Mouse (Mus musculus): ENCODE results near the gene Chil4.
A peak's percentile ranks its signal among the peaks of the same experiment; 100 is the strongest.
"Not testable (repeated sequence)": the region's sequence is repeated elsewhere in the genome, so short reads cannot be mapped to it uniquely, and the experiment has no call there.

Chil4 gene

DNA sequence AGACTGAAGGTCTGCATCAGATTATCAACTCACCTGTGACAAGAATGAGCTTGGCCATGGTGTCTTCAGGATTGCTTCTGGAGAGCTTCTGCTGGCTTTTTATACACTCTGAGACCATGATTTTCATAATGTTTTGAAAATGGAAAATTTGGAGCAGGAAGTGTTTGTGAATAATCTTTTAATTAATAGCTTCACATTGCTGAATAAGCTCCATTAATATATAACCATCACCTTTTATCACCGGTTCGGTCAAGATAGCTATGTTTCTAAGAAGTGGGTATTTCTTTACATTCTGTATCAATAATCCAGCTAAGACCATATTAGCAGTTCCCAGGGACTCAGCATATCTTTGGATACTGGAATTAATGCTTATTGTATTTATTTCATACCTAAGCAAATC is at the start of gene Chil4:
Gene Chil4 (minus strand): TSS at position 101 of the 400 bp plus-strand sequence.
- DNase-seq: no peak

GRCm38 (mm10) chr3:106265854-106266253 is 46.5 kb upstream of the Chil4 start:
- DNase-seq: no peak

- no peak for DNase-seq
Measured at GRCm38 (mm10) chr3:106264854-106265253, 45.5 kb upstream of the Chil4 start.

- DNase-seq: not testable (repeated sequence)
Measured at GRCm38 (mm10) chr3:106257076-106257475, 37.8 kb upstream of the Chil4 start.

DNA sequence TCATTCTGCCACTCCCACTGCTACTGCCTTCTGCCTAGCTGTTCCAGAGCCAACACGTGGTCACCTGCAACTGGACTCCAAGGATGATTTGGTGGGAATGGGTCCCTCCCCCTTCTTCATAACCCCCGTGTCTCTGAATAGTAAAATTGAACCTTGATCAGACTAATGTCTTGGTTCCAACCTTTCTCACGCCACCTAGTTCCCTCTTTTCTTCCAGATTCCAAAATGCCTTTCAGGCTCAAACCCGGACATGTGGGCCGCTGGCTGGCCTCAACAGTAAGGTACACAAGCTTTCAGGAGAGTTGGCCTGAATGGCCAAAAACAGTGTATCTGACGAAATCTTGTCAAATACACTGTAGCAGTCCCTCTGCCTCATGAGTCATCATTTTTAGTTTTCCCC is 33.4 kb upstream of the Chil4 start:
- no peak for DNase-seq

DNA sequence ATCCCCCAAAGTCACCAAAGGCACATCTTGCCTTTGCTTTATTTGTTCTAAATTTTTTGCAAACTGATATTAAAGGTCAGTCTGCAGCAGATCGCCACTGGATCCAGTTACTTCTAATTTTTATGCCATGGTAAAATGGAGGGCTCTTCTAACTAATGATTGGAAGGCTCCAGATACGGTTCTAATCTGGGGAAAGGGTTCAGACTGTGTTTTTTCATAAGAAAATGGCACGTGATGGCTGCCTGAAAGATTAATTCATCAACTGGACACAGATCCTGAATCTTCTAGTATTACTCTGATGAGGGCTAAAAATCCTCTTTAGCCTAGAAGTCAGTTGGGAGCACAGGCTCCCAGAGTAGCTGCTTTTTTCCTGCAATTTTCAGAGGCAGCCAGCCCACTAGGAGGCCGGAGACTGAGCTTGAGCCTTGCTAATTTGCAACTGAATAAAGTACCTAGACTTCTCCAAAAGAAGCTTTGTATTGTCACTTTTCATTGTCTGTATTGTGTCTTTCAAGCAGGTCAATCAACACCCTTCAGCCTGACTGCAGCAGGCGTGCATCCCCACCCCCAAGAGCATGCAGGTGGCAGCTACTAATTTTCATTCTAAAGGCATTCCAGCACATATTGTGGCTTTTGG is 31.6 kb upstream of the Chil4 start:
- not testable (repeated sequence) for DNase-seq

GRCm38 (mm10) chr3:106247369-106247768 is 28.1 kb upstream of the Chil4 start:
- not testable (repeated sequence) for DNase-seq

DNA sequence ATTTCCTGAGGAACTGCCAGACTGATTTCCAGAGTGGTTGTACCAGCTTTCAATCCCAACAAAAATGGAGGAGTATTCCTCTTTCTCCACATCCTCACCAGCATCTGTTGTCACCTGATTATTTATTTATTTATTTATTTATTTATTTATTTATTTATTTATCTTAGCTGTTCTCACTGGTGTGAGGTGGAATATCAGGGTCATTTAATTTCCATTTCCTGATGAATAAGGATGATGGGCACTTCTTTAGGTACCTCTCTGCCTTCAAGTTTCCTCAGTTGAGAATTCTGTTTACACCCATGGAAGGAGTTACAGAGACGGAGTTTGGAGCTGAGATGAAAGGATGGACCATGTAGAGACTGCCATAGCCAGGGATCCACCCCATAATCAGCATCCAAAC is 20.9 kb upstream of the Chil4 start:
- not testable (repeated sequence) for DNase-seq

DNA sequence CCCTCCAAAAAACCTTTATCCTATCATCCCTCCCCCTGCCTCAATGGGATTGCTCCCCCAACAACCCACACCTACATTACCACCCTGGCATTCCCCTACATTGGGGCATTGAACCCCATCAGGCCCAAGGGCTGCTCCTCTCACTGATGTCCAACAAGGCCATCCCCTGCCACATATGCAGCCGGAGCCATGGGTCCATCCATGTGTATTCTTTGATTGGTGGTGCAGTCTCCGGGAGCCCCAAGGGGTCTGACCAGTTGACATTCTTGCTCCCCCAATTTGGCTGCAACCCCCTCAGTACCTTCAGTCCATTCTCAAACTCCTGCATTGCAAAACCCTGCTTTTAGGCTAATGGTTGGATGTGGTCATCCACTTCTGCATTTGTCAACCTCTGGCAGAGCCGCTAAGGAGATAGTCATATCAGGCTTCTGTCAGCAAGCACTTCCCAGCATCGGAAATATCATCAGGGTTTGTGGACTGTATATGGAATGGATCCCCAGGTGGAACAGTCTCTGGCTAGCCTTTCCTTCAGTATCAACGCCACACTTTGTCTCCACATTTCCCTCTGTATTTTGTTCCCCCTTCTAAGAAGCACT is 20.0 kb upstream of the Chil4 start:
- no peak for DNase-seq

GRCm38 (mm10) chr3:106223391-106223790 is 4.1 kb upstream of the Chil4 start:
- peak; percentile 42 for DNase-seq

GRCm38 (mm10) chr3:106221625-106222265 is 2.4 kb upstream of the Chil4 start:
- no peak for DNase-seq

- not testable (repeated sequence) for DNase-seq
Measured at GRCm38 (mm10) chr3:106218284-106218954, 888 bp downstream of the Chil4 start.

DNA sequence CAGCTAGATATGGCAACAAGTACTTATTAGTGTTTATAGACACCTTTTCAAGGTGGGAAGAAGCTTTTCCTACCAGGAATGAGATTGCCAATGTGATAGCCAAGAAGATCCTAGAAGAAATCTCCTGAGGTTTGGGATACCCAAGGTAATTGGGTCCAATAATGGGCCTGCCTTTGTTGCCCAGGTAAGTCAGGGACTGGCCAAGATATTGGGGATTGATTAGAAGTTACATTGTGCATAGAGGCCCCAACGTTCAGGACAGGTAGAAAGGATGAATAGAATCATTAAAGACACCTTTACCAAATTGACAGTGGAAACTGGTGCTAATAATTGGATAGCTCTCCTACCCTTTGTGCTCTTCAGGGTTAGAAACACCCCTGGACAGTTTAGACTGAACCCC is 21.3 kb downstream of the Chil4 start:
- DNase-seq: not testable (repeated sequence)

- DNase-seq: not testable (repeated sequence)
Measured at GRCm38 (mm10) chr3:106197246-106197645, 22.1 kb downstream of the Chil4 start.

GRCm38 (mm10) chr3:106196276-106196675 is 23.0 kb downstream of the Chil4 start:
- no peak for DNase-seq

- no peak for DNase-seq
Measured at GRCm38 (mm10) chr3:106195486-106195885, 23.8 kb downstream of the Chil4 start.

- DNase-seq: no peak
Measured at GRCm38 (mm10) chr3:106187991-106188390, 31.3 kb downstream of the Chil4 start.

DNA sequence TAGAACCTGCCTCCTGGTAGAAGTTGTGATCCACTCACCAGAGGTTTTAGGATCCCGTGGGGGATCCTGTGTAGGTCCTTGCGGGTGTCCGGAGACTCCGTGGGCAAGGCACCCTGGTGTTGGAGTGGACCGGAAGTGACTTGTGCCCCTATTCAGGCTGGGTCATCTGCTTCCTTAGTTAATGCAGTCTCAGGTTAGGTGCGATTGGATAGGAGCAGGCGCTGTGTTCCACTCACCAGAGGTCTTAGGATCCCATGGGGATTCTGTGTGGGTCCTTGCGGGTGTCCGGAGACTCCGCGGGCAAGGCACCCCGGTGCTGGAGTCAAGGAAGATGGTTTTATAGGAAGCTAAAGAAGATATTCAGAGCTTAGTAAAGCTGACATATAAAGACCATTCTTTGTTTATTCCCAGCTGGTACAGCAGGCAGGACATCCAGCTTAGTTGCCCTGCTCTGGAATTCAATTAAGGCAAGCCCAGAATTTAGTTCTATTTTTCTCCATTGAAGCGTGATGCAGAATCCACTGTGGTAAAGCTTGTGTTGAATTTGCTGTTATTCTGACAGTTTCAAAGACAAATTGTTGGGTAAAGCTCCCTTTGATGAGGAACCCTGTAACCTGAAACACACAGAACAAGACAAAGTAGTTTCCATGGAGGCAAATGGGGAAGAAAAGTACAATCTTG is 41.7 kb downstream of the Chil4 start:
- no peak for DNase-seq

DNA sequence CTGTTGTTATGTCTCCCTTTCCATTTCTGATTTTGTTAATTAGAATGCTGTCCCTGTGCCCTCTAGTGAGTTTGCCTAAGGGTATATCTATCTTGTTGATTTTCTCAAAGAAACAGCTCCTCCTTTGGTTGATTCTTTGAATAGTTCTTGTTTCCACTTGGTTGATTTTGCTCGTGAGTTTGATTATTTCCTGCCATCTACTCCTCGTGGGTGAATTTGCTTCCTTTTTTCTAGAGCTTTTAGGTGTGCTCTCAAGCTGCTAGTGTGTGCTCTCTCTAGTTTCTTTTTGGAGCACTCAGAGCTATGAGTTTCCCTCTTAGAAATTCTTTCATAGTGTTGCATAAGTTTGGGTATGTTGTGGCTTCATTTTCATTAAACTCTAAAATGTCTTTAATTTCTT is 44.3 kb downstream of the Chil4 start:
- not testable (repeated sequence) for DNase-seq

DNA sequence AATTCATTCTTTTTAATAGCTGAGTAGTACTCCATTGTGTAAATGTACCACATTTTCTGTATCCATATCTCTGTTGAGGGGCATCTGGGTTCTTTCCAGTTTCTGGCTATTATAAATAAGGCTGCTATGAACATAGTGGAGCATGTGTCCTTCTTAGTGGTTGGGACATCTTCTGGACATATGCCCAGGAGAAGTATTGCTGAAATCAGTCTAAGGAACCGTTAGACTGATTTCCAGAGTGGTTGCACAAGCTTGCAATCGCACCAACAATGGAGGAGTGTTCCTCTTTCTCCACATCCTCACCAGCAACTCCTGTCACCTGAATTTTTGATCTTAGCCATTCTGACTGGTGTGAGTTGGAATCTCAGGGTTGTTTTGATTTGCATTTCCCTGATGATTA is 46.8 kb downstream of the Chil4 start:
- not testable (repeated sequence) for DNase-seq

DNA sequence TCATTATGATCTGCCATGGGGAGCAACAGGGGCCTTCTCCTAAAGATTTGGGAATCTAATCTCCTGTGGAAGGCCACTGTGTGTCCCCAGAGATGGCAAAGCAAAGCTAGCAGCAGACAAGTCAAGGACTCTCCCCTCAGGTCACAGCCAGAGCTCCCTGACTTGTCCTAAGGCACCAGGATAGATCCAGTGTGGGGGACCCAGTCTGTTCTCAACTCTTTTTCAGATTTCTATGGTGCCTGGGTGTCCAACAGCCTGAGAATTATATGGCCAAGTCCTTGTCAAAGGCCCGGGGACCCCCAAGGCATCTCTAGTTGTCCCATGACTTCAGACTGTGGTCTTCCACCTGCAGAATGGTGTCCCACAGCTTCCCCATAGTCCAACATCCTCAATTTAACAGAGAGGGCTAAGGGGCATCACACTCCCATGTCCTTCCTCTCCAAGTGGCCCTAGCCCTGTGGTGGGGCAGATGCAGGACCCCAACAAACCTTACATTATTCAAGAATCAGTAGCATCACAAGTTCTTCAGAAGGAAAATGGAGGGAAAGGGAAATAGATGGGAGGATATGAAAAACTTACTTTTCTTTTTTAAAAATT is 48.1 kb downstream of the Chil4 start:
- no peak for DNase-seq

DNA sequence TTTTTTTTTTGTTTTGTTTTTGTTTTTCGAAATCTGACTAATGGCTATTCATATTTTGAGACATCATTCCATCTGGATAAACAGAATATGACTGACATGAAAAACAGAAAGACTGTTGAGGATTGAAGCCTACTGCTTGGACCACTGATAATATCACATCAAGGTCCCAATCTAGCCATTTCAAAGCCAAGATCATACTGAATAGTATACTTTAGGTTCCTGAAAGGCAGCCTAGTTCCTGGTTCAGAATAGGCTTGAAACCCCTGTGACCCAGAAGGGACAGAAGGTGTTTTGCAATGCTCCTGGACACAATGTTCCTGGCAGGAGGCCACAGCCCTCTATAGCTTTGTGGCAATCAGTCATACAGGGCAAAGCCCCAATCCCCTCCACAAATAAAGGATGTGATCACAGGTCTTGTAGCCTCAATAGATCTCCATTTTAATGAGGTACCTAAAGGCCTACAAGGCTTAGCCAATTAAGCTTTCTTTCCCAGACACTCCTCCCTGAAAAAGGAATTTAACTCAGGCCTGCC is 48.7 kb downstream of the Chil4 start:
- no peak for DNase-seq

Data from kidney, postnatal 14 days (tissue).